Mouse (Mus musculus) cerebellum, adult 2 months (tissue): ENCODE measurements around the gene Gdi1. TPM values are rescaled to one million over a fixed set of nuclear protein-coding genes. Genes with fewer than 3 reads are reported as not detected.

Source experiments
- DNase-seq, 2 experiments: peaks; one replicate each; pipeline ENCODE4 v3.0.0; 2021
- H3K27ac ChIP-seq: fragments of 200-500 bp; 2 replicates; pipeline ENCODE4 v1.5.1; 2012; ENCODE audit warnings: low read length, control low read depth, inconsistent platforms; ENCODE audit not compliant: insufficient read depth
- H3K27me3 ChIP-seq: fragments of 200-500 bp; 2 replicates; pipeline ENCODE4 v1.6.1; 2012; ENCODE audit warnings: inconsistent platforms, mild to moderate bottlenecking, low read length, moderate library complexity; ENCODE audit not compliant: control insufficient read depth, insufficient read depth
- H3K4me1 ChIP-seq: fragments of 200-500 bp; 2 replicates; pipeline ENCODE4 v1.6.1; 2011; ENCODE audit warnings: low read length; ENCODE audit not compliant: control insufficient read depth, insufficient read depth
- H3K4me3 ChIP-seq: fragments of 200-500 bp; replicated peaks from 2 replicates; pipeline ENCODE3; 2011; ENCODE audit warnings: mild to moderate bottlenecking, low read depth, low read length, control low read depth; ENCODE audit not compliant: insufficient read depth
- CTCF ChIP-seq: fragments of 200-500 bp; IDR thresholded peaks from 2 replicates; pipeline ENCODE4 v1.5.1; 2011; ENCODE audit warnings: low read depth, mild to moderate bottlenecking, control low read depth, low read length, moderate library complexity, borderline replicate concordance; ENCODE audit not compliant: insufficient read depth
- POLR2A ChIP-seq: fragments of 200-500 bp; IDR thresholded peaks from 2 replicates; pipeline ENCODE4 v1.6.1; 2011; ENCODE audit warnings: low read length, control low read depth, borderline replicate concordance; ENCODE audit not compliant: insufficient read depth
- WGBS: fragments of 180-500 bp; shearing (Covaris S2); methylation state at CpG from one replicate; pipeline ENCODE4 v1.1.7; 2018; 5-methylcytosine and 5-hydroxymethylcytosine counted together
- polyA plus RNA-seq: library from polyadenylated mRNA; depleted of rRNA; stranded (reverse); fragments of >200 nt; gene quantifications from 2 replicates; pipeline ENCODE4 v1.2.3, GENCODE M21; 2012

Gene Gdi1
- polyA plus RNA-seq, 1 experiment, result 843 TPM

DNA sequence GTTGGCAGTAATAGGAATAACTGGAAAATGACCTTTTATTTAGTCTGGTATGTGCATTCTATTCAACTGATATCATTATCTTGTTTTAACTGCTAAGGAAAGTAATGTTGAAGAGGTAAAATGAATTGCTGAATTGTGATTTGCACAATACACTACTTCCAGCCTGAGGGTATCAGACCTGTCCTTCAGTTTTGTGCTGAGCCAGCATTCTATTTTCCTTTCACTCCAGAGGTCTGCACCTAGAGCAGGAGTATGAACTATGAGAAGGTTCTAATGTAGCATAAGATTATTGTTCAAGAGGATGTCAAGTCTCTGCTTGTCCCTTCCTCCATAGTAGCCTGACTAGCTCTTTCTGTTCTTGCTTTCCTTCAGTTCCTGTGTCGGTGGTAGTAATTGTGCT, 6.5 kb upstream of the Gdi1 start:
- Histone ChIP-seq H3K27me3 (no peaks in the 10 kb centered on the region), H3K27ac (no peak overlapping the region), H3K4me3 (no peak overlapping the region), H3K4me1 (peaks cover 3% of the 10 kb centered on the region; the same call in 1 of the 2 replicates)
- WGBS, result 85% methylated on average over 1 of the region's 1 CpGs
- no peak for DNase-seq
- TF ChIP-seq POLR2A (no peak), CTCF (no peak)

- Histone ChIP-seq H3K4me3 (no peak overlapping the region), H3K27ac (no peak overlapping the region), H3K4me1 (peaks cover 3% of the 10 kb centered on the region; the same call in 1 of the 2 replicates), H3K27me3 (no peaks in the 10 kb centered on the region)
- no peak for TF ChIP-seq CTCF
- TF ChIP-seq POLR2A, result no peak
- DNase-seq, result no peak
- 87% methylated on average over 3 of the region's 3 CpGs for whole genome bisulfite sequencing
Observed at GRCm38 (mm10) chrX:74299721-74300120, 5.1 kb upstream of the Gdi1 start.

- Histone ChIP-seq H3K4me1 (peaks cover 4% of the 10 kb centered on the region), H3K4me3 (peak within 1 kb of the TSS; percentile 81), H3K27me3 (no peaks in the 10 kb centered on the region), H3K27ac (peak within 1 kb of the TSS; percentile 83)
- peak; percentile 86 to 91 for DNase-seq
- WGBS, result 4% methylated on average over 59 of the region's 59 CpGs
- TF ChIP-seq POLR2A (peak; percentile 54; the same call in 1 of the 2 replicates), CTCF (no peak)
Observed at GRCm38 (mm10) chrX:74312540-74313464, 8.0 kb downstream of the Gdi1 start, which contains the start of gene Fam50a. Fam50a (plus strand) TSS chrX:74313033.

- H3K4me3 ChIP-seq, result peak within 1 kb of the TSS; percentile 74
- no peaks in the 10 kb centered on the region for H3K27me3 ChIP-seq
- WGBS, result 9% methylated on average over 23 of the region's 30 CpGs
- TF ChIP-seq POLR2A, result peak; percentile 49; the same call in 1 of the 2 replicates
- no peak for TF ChIP-seq CTCF
- peaks cover 8% of the 10 kb centered on the region for H3K4me1 ChIP-seq
- DNase-seq, result peak; percentile 69 to 78
- peak within 1 kb of the TSS; percentile 90 for H3K27ac ChIP-seq
Observed at GRCm38 (mm10) chrX:74328725-74329161, 23.9 kb downstream of the Gdi1 start, which contains the start of gene Plxna3. Plxna3 (plus strand) TSS chrX:74329066.

DNA sequence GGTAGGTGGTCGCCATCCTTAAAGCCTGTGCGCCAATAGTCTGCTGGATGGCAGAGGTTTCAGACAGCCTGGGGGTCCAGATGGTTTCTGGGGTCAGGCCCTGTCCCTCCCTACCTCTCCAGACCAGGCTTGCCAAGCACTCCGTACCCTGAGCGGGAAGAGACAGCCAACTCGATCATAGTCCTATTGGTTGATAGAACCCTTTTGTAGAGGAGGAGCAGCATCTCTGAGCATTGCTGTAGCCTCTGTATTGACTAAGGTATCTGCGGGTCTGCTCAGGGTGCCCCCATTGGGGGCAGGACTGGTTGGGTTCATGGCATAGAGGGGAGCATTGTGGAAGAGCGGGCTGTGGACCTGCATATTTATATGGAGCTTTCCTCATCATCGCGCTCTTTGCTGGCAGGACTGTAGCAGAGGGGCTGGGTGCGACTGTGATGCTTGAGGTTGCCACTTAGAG, 24.4 kb downstream of the Gdi1 start:
- no peaks in the 10 kb centered on the region for H3K27me3 ChIP-seq
- TF ChIP-seq POLR2A, result no peak
- no peak for TF ChIP-seq CTCF
- H3K27ac ChIP-seq, result no peak overlapping the region
- H3K4me1 ChIP-seq, result peaks cover 8% of the 10 kb centered on the region
- 13% methylated on average over 10 of the region's 10 CpGs for WGBS
- no peak for DNase-seq
- H3K4me3 ChIP-seq, result peak overlapping the region; percentile 74

GRCm38 (mm10) chrX:74330166-74330930, 25.6 kb downstream of the Gdi1 start:
- TF ChIP-seq CTCF, result no peak
- no peak for TF ChIP-seq POLR2A
- H3K4me1 ChIP-seq, result peaks cover 8% of the 10 kb centered on the region
- peak; percentile 40 to 65 for DNase-seq
- 22% methylated on average over 2 of the region's 2 CpGs for WGBS
- no peaks in the 10 kb centered on the region for H3K27me3 ChIP-seq
- no peak overlapping the region for H3K27ac ChIP-seq
- no peak overlapping the region for H3K4me3 ChIP-seq

GRCm38 (mm10) chrX:74352645-74353466, 48.1 kb downstream of the Gdi1 start:
- H3K4me3 ChIP-seq, result peak overlapping the region; percentile 91
- no peaks in the 10 kb centered on the region for H3K27me3 ChIP-seq
- no peaks in the 10 kb centered on the region for H3K4me1 ChIP-seq
- TF ChIP-seq POLR2A, result no peak
- TF ChIP-seq CTCF, result no peak
- DNase-seq, result no peak
- H3K27ac ChIP-seq, result peak overlapping the region; percentile 34; the same call in 1 of the 2 replicates
- 9% methylated on average over 13 of the region's 13 CpGs for WGBS
